Mouse (Mus musculus): ENCODE results near the gene Slc1a2. TPM values are rescaled to one million over a fixed set of nuclear protein-coding genes. Genes with fewer than 3 reads are reported as not detected.

Gene Slc1a2
- polyA plus RNA-seq, 1 experiment from 2014 or later, result 0.36 TPM

GRCm38 (mm10) chr2:102815289-102815809, 156.9 kb downstream of the Slc1a2 start:
- H3K27ac ChIP-seq, result peak overlapping the region; percentile 73
- H3K9ac ChIP-seq, result no peak overlapping the region
- H3K27me3 ChIP-seq (replicated peaks), result no peaks in the 10 kb centered on the region
- peak; percentile 95 for ATAC-seq
- WGBS, result 20% methylated on average over 6 of the region's 6 CpGs
- no peak overlapping the region for H3K4me2 ChIP-seq (replicated peaks)
- no peak overlapping the region for H3K4me3 ChIP-seq (replicated peaks)
- no peaks in the 10 kb centered on the region for H3K36me3 ChIP-seq
- peaks cover 10% of the 10 kb centered on the region; the same call in 1 of the 2 replicates for H3K4me1 ChIP-seq (replicated peaks)
- no peaks in the 10 kb centered on the region for H3K9me3 ChIP-seq

GRCm38 (mm10) chr2:102820225-102820711, 161.8 kb downstream of the Slc1a2 start:
- Histone ChIP-seq H3K27me3 (replicated peaks) (no peaks in the 10 kb centered on the region), H3K9ac (no peak overlapping the region), H3K27ac (no peak overlapping the region), H3K36me3 (no peaks in the 10 kb centered on the region), H3K4me2 (replicated peaks) (no peak overlapping the region), H3K4me3 (replicated peaks) (no peak overlapping the region), H3K4me1 (replicated peaks) (peaks cover 14% of the 10 kb centered on the region; the same call in 1 of the 2 replicates), H3K9me3 (no peaks in the 10 kb centered on the region)
- ATAC-seq, result peak; percentile 48; the same call in 1 of the 2 replicates
- 71% methylated on average over 5 of the region's 5 CpGs for WGBS

- Histone ChIP-seq H3K4me3 (replicated peaks) (no peak overlapping the region), H3K9ac (no peak overlapping the region), H3K27me3 (replicated peaks) (no peaks in the 10 kb centered on the region), H3K4me1 (replicated peaks) (peaks cover 9% of the 10 kb centered on the region; the same call in 1 of the 2 replicates), H3K36me3 (no peaks in the 10 kb centered on the region), H3K9me3 (no peaks in the 10 kb centered on the region), H3K27ac (0 out of 2 replicates have a peak overlapping the region, but pooled peaks have one; percentile 7), H3K4me2 (replicated peaks) (no peak overlapping the region)
- WGBS, result 74% methylated on average over 8 of the region's 8 CpGs
- no peak for ATAC-seq
Measured at GRCm38 (mm10) chr2:102820790-102821189, 162.3 kb downstream of the Slc1a2 start.

- H3K4me1 ChIP-seq (replicated peaks), result 0 out of 2 replicates have a peak, but pooled peaks cover 8% of the 10 kb centered on the region
Measured at GRCm38 (mm10) chr2:102822036-102822435, 163.6 kb downstream of the Slc1a2 start.

GRCm38 (mm10) chr2:102825961-102826633, 167.6 kb downstream of the Slc1a2 start:
- no peaks in the 10 kb centered on the region for H3K27me3 ChIP-seq (replicated peaks)
- H3K9ac ChIP-seq, result no peak overlapping the region
- H3K4me1 ChIP-seq (replicated peaks), result no peaks in the 10 kb centered on the region
- H3K27ac ChIP-seq, result peak overlapping the region; percentile 40; the same call in 1 of the 2 replicates
- no peak overlapping the region for H3K4me2 ChIP-seq (replicated peaks)
- 83% methylated on average over 9 of the region's 9 CpGs for WGBS
- H3K9me3 ChIP-seq, result no peaks in the 10 kb centered on the region
- no peak overlapping the region for H3K4me3 ChIP-seq (replicated peaks)
- ATAC-seq, result peak; percentile 80
- H3K36me3 ChIP-seq, result no peaks in the 10 kb centered on the region

More at GRCm38 (mm10) chr2:102822036-102822435, 163.6 kb downstream of the Slc1a2 start:
- no peaks in the 10 kb centered on the region for H3K27me3 ChIP-seq (replicated peaks)
- ATAC-seq, result no peak
- H3K4me3 ChIP-seq (replicated peaks), result no peak overlapping the region
- no peak overlapping the region for H3K9ac ChIP-seq
- H3K4me2 ChIP-seq (replicated peaks), result no peak overlapping the region
- no peak overlapping the region for H3K27ac ChIP-seq
- WGBS, result 95% methylated on average over 6 of the region's 6 CpGs
- no peaks in the 10 kb centered on the region for H3K9me3 ChIP-seq
- no peaks in the 10 kb centered on the region for H3K36me3 ChIP-seq

GRCm38 (mm10) chr2:102827841-102828240, 169.4 kb downstream of the Slc1a2 start:
- ATAC-seq, result peak; percentile 87
- Histone ChIP-seq H3K4me1 (replicated peaks) (no peaks in the 10 kb centered on the region), H3K27ac (no peak overlapping the region), H3K9me3 (no peaks in the 10 kb centered on the region), H3K36me3 (no peaks in the 10 kb centered on the region), H3K27me3 (replicated peaks) (no peaks in the 10 kb centered on the region), H3K4me2 (replicated peaks) (no peak overlapping the region), H3K4me3 (replicated peaks) (no peak overlapping the region), H3K9ac (no peak overlapping the region)
- WGBS, result 50% methylated on average over 1 of the region's 1 CpGs

GRCm38 (mm10) chr2:102828381-102828780, 169.9 kb downstream of the Slc1a2 start:
- Histone ChIP-seq H3K36me3 (no peaks in the 10 kb centered on the region), H3K9me3 (no peaks in the 10 kb centered on the region), H3K4me1 (replicated peaks) (no peaks in the 10 kb centered on the region), H3K4me3 (replicated peaks) (no peak overlapping the region), H3K27me3 (replicated peaks) (no peaks in the 10 kb centered on the region), H3K27ac (no peak overlapping the region), H3K9ac (no peak overlapping the region), H3K4me2 (replicated peaks) (no peak overlapping the region)
- ATAC-seq, result peak; percentile 69
- 50% methylated on average over 7 of the region's 7 CpGs for WGBS

- Histone ChIP-seq H3K27ac (no peak overlapping the region), H3K9ac (no peak overlapping the region), H3K4me2 (replicated peaks) (no peak overlapping the region), H3K4me3 (replicated peaks) (no peak overlapping the region), H3K9me3 (no peaks in the 10 kb centered on the region), H3K36me3 (no peaks in the 10 kb centered on the region), H3K27me3 (replicated peaks) (no peaks in the 10 kb centered on the region), H3K4me1 (replicated peaks) (no peaks in the 10 kb centered on the region)
- no peak for ATAC-seq
- WGBS, result 94% methylated on average over 3 of the region's 3 CpGs
Measured at GRCm38 (mm10) chr2:102829201-102829600, 170.7 kb downstream of the Slc1a2 start.

- Histone ChIP-seq H3K4me3 (replicated peaks) (no peak overlapping the region), H3K4me1 (replicated peaks) (no peaks in the 10 kb centered on the region), H3K36me3 (no peaks in the 10 kb centered on the region), H3K4me2 (replicated peaks) (no peak overlapping the region), H3K27me3 (replicated peaks) (no peaks in the 10 kb centered on the region), H3K9me3 (no peaks in the 10 kb centered on the region), H3K9ac (no peak overlapping the region), H3K27ac (no peak overlapping the region)
- no peak for ATAC-seq
Measured at GRCm38 (mm10) chr2:102831547-102831946, 173.1 kb downstream of the Slc1a2 start.

GRCm38 (mm10) chr2:102838179-102838578, 179.7 kb downstream of the Slc1a2 start:
- Histone ChIP-seq H3K9me3 (no peaks in the 10 kb centered on the region), H3K27me3 (replicated peaks) (no peaks in the 10 kb centered on the region), H3K4me1 (replicated peaks) (no peaks in the 10 kb centered on the region), H3K36me3 (no peaks in the 10 kb centered on the region), H3K9ac (no peak overlapping the region), H3K27ac (no peak overlapping the region), H3K4me3 (replicated peaks) (no peak overlapping the region), H3K4me2 (replicated peaks) (no peak overlapping the region)
- WGBS, result 92% methylated on average over 7 of the region's 7 CpGs
- no peak for ATAC-seq

All from intestine, embryonic 15.5 days (tissue).